Mouse (Mus musculus) heart, postnatal 0 days (tissue): ENCODE data around the gene Olfr1256. TPM values are rescaled to one million over a fixed set of nuclear protein-coding genes. Genes with fewer than 3 reads are reported as not detected.

Source experiments
- ATAC-seq: fragments of 200-750 bp; cut with Nextera tagmentation; 2 replicates; pipeline ENCODE4 v1.8.0; 2017; ENCODE audit warnings: low read depth, moderate number of reproducible peaks, moderate library complexity; ENCODE audit not compliant: insufficient read depth
- DNase-seq: peaks from one replicate; pipeline ENCODE4 v3.0.0-alpha.2; 2016; ENCODE audit warnings: low spot score
- H3K27ac ChIP-seq: fragments of 300-500 bp; sonication (generic); 2 replicates; pipeline ENCODE4 v1.5.1; 2014; ENCODE audit warnings: low read depth, mild to moderate bottlenecking
- H3K27me3 ChIP-seq: fragments of 300-500 bp; sonication (generic); 2 replicates; pipeline ENCODE4 v1.6.1; 2014; ENCODE audit warnings: low read length, mixed read lengths; ENCODE audit not compliant: control insufficient read depth, insufficient read depth
- H3K36me3 ChIP-seq: fragments of 300-500 bp; sonication (generic); replicated peaks from 2 replicates; pipeline ENCODE4 v1.6.1; 2014; ENCODE audit warnings: low read length, mixed read lengths; ENCODE audit not compliant: control insufficient read depth, insufficient read depth
- H3K4me1 ChIP-seq: fragments of 300-500 bp; sonication (generic); 2 replicates; pipeline ENCODE4 v1.6.1; 2014; ENCODE audit warnings: antibody characterized with exemption; ENCODE audit not compliant: control insufficient read depth, insufficient read depth
- H3K4me2 ChIP-seq: fragments of 300-500 bp; sonication (generic); 2 replicates; pipeline ENCODE4 v1.6.1; 2014; ENCODE audit warnings: low read depth, mild to moderate bottlenecking, low read length, moderate library complexity
- H3K4me3 ChIP-seq: fragments of 300-500 bp; sonication (generic); 2 replicates; pipeline ENCODE4 v1.5.1; 2014; ENCODE audit warnings: low read depth, low read length
- H3K9ac ChIP-seq: fragments of 300-500 bp; sonication (generic); replicated peaks from 2 replicates; pipeline ENCODE4 v1.6.1; 2014; ENCODE audit warnings: low read depth, low read length, mixed read lengths
- H3K9me3 ChIP-seq: fragments of 300-500 bp; sonication (generic); replicated peaks from 2 replicates; pipeline ENCODE4 v1.6.1; 2016; ENCODE audit warnings: low read length; ENCODE audit not compliant: control insufficient read depth
- CTCF ChIP-seq: IDR thresholded peaks from 2 replicates; pipeline ENCODE4 v1.5.1; 2016; ENCODE audit warnings: antibody characterized with exemption, control low read depth, low read depth
- EP300 ChIP-seq: IDR thresholded peaks from 2 replicates; pipeline ENCODE4 v1.6.1; 2016; ENCODE audit warnings: antibody characterized with exemption, low read depth
- WGBS: fragments of 180-500 bp; shearing (Covaris S2); extraction: QIAGEN DNeasy Blood & Tissue Kit; methylation state at CpG from one replicate; pipeline ENCODE4 v1.1.7; 2014; 5-methylcytosine and 5-hydroxymethylcytosine counted together
- polyA plus RNA-seq: library from polyadenylated mRNA; unstranded; fragments of >200 nt; fragmentation: Nextera tagmentation; extraction: Ambion mirVana; gene quantifications from 2 replicates; pipeline ENCODE4 v1.2.1, GENCODE M21; 2015
- total RNA-seq: library from RNA; depleted of rRNA; stranded (reverse); fragments of >200 nt; gene quantifications from 2 replicates; pipeline ENCODE4 v1.2.3, GENCODE M21; 2014; ENCODE audit warnings: low replicate concordance; rRNA removed

Gene Olfr1256
- total and polyA plus RNA-seq, 2 experiments from 2014 or later: not detected

- H3K9me3 ChIP-seq: no peaks in the 10 kb centered on the region
- WGBS: 56% methylated on average over 2 of the region's 2 CpGs
- no peak overlapping the region for H3K4me3 ChIP-seq
- H3K4me1 ChIP-seq: no peaks in the 10 kb centered on the region
- no peak for ATAC-seq
- DNase-seq: no peak
- H3K9ac ChIP-seq: no peak overlapping the region
- H3K27ac ChIP-seq: no peak overlapping the region
- TF ChIP-seq EP300 (no peak), CTCF (no peak)
- no peaks in the 10 kb centered on the region for H3K27me3 ChIP-seq
- H3K36me3 ChIP-seq: no peaks in the 10 kb centered on the region
- H3K4me2 ChIP-seq: no peak overlapping the region
These were observed 30.6 kb downstream of the Olfr1256 start for GRCm38 (mm10) chr2:89810751-89811150.

GRCm38 (mm10) chr2:89799583-89799982 is 41.8 kb downstream of the Olfr1256 start:
- no peak for TF ChIP-seq EP300
- TF ChIP-seq CTCF: no peak
- H3K4me1 ChIP-seq: no peaks in the 10 kb centered on the region
- 85% methylated on average over 3 of the region's 3 CpGs for WGBS
- H3K27me3 ChIP-seq: no peaks in the 10 kb centered on the region
- no peak overlapping the region for H3K9ac ChIP-seq
- H3K9me3 ChIP-seq: no peaks in the 10 kb centered on the region
- ATAC-seq: no peak
- H3K4me3 ChIP-seq: no peak overlapping the region
- H3K36me3 ChIP-seq: no peaks in the 10 kb centered on the region
- DNase-seq: no peak
- H3K27ac ChIP-seq: no peak overlapping the region
- no peak overlapping the region for H3K4me2 ChIP-seq

GRCm38 (mm10) chr2:89793519-89793918 is 47.8 kb downstream of the Olfr1256 start, which contains the start of gene Olfr1254:
Olfr1254 (minus strand) TSS chr2:89793619.
- ATAC-seq (no peak), DNase-seq (no peak)
- H3K27ac ChIP-seq: no peak within 1 kb of the TSS
- H3K9ac ChIP-seq: no peak within 1 kb of the TSS
- H3K9me3 ChIP-seq: no peaks in the 10 kb centered on the region
- H3K4me3 ChIP-seq: no peak within 1 kb of the TSS
- no peaks in the 10 kb centered on the region for H3K4me1 ChIP-seq
- H3K36me3 ChIP-seq: no peaks in the 10 kb centered on the region
- H3K4me2 ChIP-seq: no peak within 1 kb of the TSS
- no peak for TF ChIP-seq CTCF
- no peak for TF ChIP-seq EP300
- H3K27me3 ChIP-seq: no peaks in the 10 kb centered on the region

Other genes with a start within 250 kb of the Olfr1256 start
- not detected in 2 replicates for gene Olfr1246, start 248.4 kb downstream of the Olfr1256 start, total RNA-seq
- gene Olfr1246, start 248.4 kb downstream of the Olfr1256 start, polyA plus RNA-seq: not detected in 2 replicates
- gene Olfr1247, start 227.4 kb downstream of the Olfr1256 start, total RNA-seq: not detected in 2 replicates
- not detected in 2 replicates for gene Olfr1247, start 227.4 kb downstream of the Olfr1256 start, polyA plus RNA-seq
- not detected in 2 replicates for gene Olfr1248, start 223.3 kb downstream of the Olfr1256 start, total RNA-seq
- not detected in 2 replicates for gene Olfr1248, start 223.3 kb downstream of the Olfr1256 start, polyA plus RNA-seq
- gene Olfr1249, start 206.6 kb downstream of the Olfr1256 start, total RNA-seq: not detected in 2 replicates
- gene Olfr1249, start 206.6 kb downstream of the Olfr1256 start, polyA plus RNA-seq: not detected in 2 replicates
- not detected in 2 replicates for gene Olfr1250, start 180.1 kb downstream of the Olfr1256 start, total RNA-seq
- not detected in 2 replicates for gene Olfr1250, start 180.1 kb downstream of the Olfr1256 start, polyA plus RNA-seq
- not detected in 2 replicates for gene Olfr1251, start 169.6 kb downstream of the Olfr1256 start, total RNA-seq
- gene Olfr1251, start 169.6 kb downstream of the Olfr1256 start, polyA plus RNA-seq: not detected in 2 replicates
- not detected in 2 replicates for gene Olfr1252, start 116.5 kb downstream of the Olfr1256 start, total RNA-seq
- gene Olfr1252, start 116.5 kb downstream of the Olfr1256 start, polyA plus RNA-seq: not detected in 2 replicates
- gene Olfr1253, start 84.5 kb downstream of the Olfr1256 start, total RNA-seq: not detected in 2 replicates
- not detected in 2 replicates for gene Olfr1253, start 84.5 kb downstream of the Olfr1256 start, polyA plus RNA-seq
- gene Olfr1254, start 47.9 kb downstream of the Olfr1256 start, total RNA-seq: not detected in 2 replicates
- gene Olfr1254, start 47.9 kb downstream of the Olfr1256 start, polyA plus RNA-seq: not detected in 2 replicates
- gene Olfr1255, start 29.5 kb downstream of the Olfr1256 start, total RNA-seq: not detected in 2 replicates
- gene Olfr1255, start 29.5 kb downstream of the Olfr1256 start, polyA plus RNA-seq: not detected in 2 replicates
- not detected in 2 replicates for gene Olfr48, start 6.7 kb upstream of the Olfr1256 start, total RNA-seq
- gene Olfr48, start 6.7 kb upstream of the Olfr1256 start, polyA plus RNA-seq: not detected in 2 replicates
- gene Olfr1257, start 36.9 kb upstream of the Olfr1256 start, total RNA-seq: not detected in 2 replicates
- not detected in 2 replicates for gene Olfr1257, start 36.9 kb upstream of the Olfr1256 start, polyA plus RNA-seq
- gene Olfr1258, start 85.8 kb upstream of the Olfr1256 start, total RNA-seq: not detected in 2 replicates
- not detected in 2 replicates for gene Olfr1258, start 85.8 kb upstream of the Olfr1256 start, polyA plus RNA-seq
- not detected in 2 replicates for gene Olfr1259, start 107.1 kb upstream of the Olfr1256 start, total RNA-seq
- gene Olfr1259, start 107.1 kb upstream of the Olfr1256 start, polyA plus RNA-seq: not detected in 2 replicates
- not detected in 2 replicates for gene Olfr1260, start 132.8 kb upstream of the Olfr1256 start, total RNA-seq
- gene Olfr1260, start 132.8 kb upstream of the Olfr1256 start, polyA plus RNA-seq: not detected in 2 replicates
- not detected in 2 replicates for gene Olfr1261, start 149.7 kb upstream of the Olfr1256 start, total RNA-seq
- gene Olfr1261, start 149.7 kb upstream of the Olfr1256 start, polyA plus RNA-seq: not detected in 2 replicates
- gene Olfr1262, start 158.6 kb upstream of the Olfr1256 start, total RNA-seq: not detected in 2 replicates
- gene Olfr1262, start 158.6 kb upstream of the Olfr1256 start, polyA plus RNA-seq: not detected in 2 replicates
- gene Olfr1263, start 170.6 kb upstream of the Olfr1256 start, total RNA-seq: not detected in 2 replicates
- not detected in 2 replicates for gene Olfr1263, start 170.6 kb upstream of the Olfr1256 start, polyA plus RNA-seq
- not detected in 2 replicates for gene Olfr1264, start 184.0 kb upstream of the Olfr1256 start, total RNA-seq
- gene Olfr1264, start 184.0 kb upstream of the Olfr1256 start, polyA plus RNA-seq: not detected in 2 replicates
- not detected in 2 replicates for gene Olfr1265, start 193.8 kb upstream of the Olfr1256 start, total RNA-seq
- gene Olfr1265, start 193.8 kb upstream of the Olfr1256 start, polyA plus RNA-seq: not detected in 2 replicates
- not detected in 2 replicates for gene Olfr140, start 222.0 kb upstream of the Olfr1256 start, total RNA-seq
- not detected in 2 replicates for gene Olfr140, start 222.0 kb upstream of the Olfr1256 start, polyA plus RNA-seq